Mouse (Mus musculus) mouse embryonic stem cell (cell line): Measurements from ENCODE around the gene Surf4.
"Not testable (repeated sequence)": the region's sequence is repeated elsewhere in the genome, so short reads cannot be mapped to it uniquely, and the experiment has no call there.

Experiments
- in situ Hi-C, 2 experiments: fragments of 300-500 bp; cut with MboI; formaldehyde crosslinking; loops; 1 replicate in 1 of 2; 3 replicates in 1 of 2; pipeline ENCODE4 v1.14.3; 2019 to 2020; ENCODE audit warnings: low sequenced_read_pairs in 2 of 2, low pct_unique_long_range_greater_than_20kb in 1 of 2, mixed read lengths in 1 of 2; ENCODE audit not compliant: unreplicated experiment in 1 of 2

Surf4 gene

DNA sequence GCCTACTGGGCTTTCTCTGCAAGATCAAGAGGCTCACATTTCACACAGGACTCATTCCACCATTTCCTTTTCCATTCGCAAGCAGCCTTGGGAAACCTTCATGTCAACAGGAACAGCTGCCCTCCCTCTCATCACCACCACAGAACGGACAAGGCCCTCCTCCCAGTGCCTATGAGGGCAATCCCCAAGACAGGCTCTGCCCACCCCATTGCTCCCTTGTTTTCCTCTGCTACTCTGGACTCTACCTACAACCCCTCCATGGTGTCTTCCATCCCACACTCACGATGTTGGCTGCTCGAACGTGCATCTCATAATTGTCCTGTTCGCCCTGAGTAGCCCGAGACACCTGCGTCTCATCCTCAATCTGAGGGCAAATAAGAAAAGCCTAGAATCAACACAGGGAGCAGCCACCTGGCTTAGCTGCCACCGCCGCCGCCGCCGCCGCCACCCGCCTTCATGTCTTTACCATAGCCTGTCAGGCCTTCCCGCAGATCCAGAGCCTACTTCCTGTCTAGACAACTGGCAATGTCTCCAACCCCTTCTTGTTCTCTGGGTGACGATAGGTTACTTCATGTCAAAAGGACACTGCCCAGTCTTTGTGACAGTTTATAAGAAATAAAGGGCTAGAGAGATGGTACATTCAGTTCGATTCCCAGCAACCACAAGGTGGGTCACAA lies 24.9 kb downstream of the Surf4 start:
- in situ Hi-C loops: loop anchor here in 1 of 2 experiments (5.0 kb wide), 1 partner anchor 267 kb away; no protein-coding TSS in a partner anchor

GRCm38 (mm10) chr2:26907109-26907508 lies 26.6 kb downstream of the Surf4 start:
- in situ Hi-C loops: loop anchor here in 1 of 2 experiments (5.0 kb wide), 1 partner anchor 265 kb away; no protein-coding TSS in a partner anchor

GRCm38 (mm10) chr2:26906431-26906830 lies 27.3 kb downstream of the Surf4 start:
- in situ Hi-C loops: loop anchor here in 1 of 2 experiments (5.0 kb wide), 1 partner anchor 264 kb away; no protein-coding TSS in a partner anchor

DNA sequence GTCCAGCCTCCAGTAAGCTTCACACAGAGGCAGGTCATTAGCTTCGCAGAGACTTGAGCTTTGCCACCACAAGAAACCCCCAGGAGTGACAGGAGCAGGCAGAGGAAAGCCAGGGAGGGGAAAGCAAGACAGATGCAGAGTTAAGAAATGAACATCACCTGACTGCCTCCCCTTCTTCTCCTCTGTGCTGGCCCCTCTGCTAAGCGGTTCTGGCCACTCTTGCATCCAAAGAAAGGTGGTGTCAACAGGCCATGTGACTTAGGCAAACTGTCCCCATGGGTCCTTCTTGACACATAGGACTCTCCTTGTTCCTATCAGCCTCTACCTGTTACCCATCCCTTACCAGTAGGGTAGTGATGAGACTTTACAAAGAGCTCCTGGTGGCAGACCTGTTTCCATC lies 27.8 kb downstream of the Surf4 start:
- in situ Hi-C loops: loop anchor here in 1 of 2 experiments (5.0 kb wide), 1 partner anchor 264 kb away; no protein-coding TSS in a partner anchor

GRCm38 (mm10) chr2:26903311-26903710 lies 30.4 kb downstream of the Surf4 start:
- in situ Hi-C loops: no loop called here

DNA sequence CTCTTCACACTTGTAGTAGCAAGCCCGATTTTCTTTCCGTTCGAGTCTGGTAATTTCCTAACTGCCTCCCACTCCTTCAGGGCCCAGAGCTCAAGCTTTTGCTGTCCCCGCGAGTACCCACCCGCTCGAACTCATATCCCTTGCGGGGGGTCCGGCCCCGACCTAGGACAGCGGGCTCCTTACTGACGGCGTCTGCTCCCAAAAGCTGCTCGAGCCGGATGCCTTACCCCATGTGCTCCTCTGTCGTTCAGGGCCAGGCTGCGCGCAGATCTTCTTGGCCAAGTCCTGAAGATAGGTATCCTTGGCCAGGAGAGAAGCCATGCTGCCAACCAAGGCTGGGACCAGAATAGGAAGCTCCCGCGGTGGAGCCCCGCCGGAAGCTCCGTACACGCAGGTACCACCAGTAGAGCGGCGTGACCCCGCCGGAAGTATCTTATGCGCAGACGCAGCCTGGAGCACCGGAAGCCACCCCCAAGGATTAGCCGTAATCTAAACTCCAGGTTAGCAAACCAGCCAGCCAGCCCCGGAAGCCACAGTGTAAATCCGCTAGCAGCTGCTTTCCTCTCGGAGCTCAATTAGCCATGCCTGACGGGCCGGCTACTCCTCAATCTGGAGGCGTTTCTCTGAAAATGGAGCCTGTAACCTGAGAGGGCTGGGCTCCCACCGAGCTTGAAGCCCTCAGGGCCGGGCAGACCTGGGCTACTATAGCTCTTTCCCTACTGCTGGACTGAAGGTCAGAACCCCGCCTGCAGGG lies 31.1 kb downstream of the Surf4 start, which contains the start of gene Surf6:
TSS of gene Surf6 (minus strand) at position 413 of the 754 bp plus-strand sequence.
- in situ Hi-C loops: no loop called here

GRCm38 (mm10) chr2:26901834-26902400 lies 31.8 kb downstream of the Surf4 start:
- in situ Hi-C loops: no loop called here

DNA sequence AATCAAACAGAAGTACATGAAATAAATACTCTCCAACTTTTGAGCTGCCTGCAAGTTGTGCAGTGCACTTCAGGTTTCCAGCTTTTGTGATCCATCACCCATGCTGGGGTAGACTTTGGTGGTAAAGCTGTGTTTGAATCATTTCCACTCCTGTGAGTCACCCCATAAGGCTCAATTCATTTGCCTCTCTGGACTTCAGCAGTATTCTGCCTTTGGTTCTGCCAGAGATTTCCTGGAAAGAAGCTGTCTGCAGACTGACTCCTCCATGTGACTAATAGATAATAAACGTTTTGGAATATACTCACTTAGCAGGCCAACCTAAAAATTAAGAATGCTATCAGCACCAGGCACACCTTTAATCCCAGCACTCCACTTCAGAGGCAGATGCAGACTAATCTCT lies 33.0 kb downstream of the Surf4 start:
- in situ Hi-C loops: no loop called here

- in situ Hi-C loops: no loop called here
These were observed 37.8 kb downstream of the Surf4 start for GRCm38 (mm10) chr2:26895898-26896297.

GRCm38 (mm10) chr2:26886170-26886569 lies 47.6 kb downstream of the Surf4 start:
- in situ Hi-C loops: not testable (repeated sequence)

DNA sequence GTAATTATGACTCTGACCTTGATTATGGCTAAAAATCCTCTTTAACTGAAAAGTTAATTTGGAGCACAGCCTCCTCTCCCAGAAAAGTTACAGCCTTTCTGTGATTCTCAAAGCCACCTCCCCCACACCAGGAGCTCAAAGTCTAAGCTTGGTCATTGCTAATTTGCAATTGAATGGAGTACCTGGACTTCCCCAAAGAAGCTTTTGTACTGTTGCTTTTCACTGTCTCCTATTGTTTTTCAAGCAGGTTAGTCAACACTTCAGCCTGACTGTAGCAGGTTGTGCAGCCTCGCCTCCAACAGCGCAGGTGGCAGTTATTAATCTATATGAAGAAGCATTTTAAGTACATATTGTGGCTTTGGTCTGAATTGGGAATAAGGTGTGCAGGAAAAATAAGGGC lies 48.2 kb downstream of the Surf4 start:
- in situ Hi-C loops: not testable (repeated sequence)

GRCm38 (mm10) chr2:26878571-26878970 lies 55.2 kb downstream of the Surf4 start:
- in situ Hi-C loops: no loop called here

- in situ Hi-C loops: no loop called here
These were observed 63.1 kb downstream of the Surf4 start for GRCm38 (mm10) chr2:26870666-26871065.
